Mouse (Mus musculus): ENCODE measurements around the gene Gm26938.
A peak's percentile ranks its signal among the peaks of the same experiment; 100 is the strongest.

GRCm38 (mm10) chr5:139764296-139764695 lies 61.9 kb downstream of the Gm26938 start:
- TF ChIP-seq CTCF (IDR thresholded peaks at IDR 0.05; ENCODE audit: insufficient read depth, low read length), result peak; percentile 64
- TF ChIP-seq POLR2A (IDR thresholded peaks at IDR 0.05; ENCODE audit: borderline replicate concordance, extremely low read depth, low read depth, low read length), result no peak

Measured in lung, adult 2 months (tissue).